Mouse (Mus musculus): ENCODE measurements around the gene Chtop. TPM values are rescaled to one million over a fixed set of nuclear protein-coding genes. Genes with fewer than 3 reads are reported as not detected.

Gene Chtop
- polyA plus RNA-seq, 1 experiment from 2014 or later: 149 TPM

DNA sequence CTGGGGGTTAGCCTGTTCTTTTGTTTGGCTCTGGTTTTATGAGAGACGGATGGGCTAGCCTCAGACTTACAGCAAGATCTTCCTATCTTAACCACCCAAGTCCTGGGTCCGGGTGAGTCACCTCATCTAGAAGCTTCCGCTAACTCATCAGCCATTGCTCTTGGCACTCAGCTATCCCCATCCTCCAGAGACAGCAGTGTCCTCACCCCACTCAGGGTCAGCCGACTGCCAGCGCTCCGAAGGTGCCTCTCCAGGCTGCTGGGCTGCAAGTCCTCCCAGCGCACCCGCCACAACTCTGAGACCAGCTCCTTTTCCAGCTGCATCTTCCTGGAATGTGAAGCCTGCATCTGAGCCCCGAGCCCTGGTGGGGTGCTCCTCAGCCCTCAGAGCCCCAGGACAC is 49.6 kb downstream of the Chtop start:
- no peak for ATAC-seq (replicated peaks; ENCODE audit: low FRiP score)
- H3K27ac ChIP-seq: no peak overlapping the region
- no peaks in the 10 kb centered on the region for H3K9me3 ChIP-seq (replicated peaks)
- no peaks in the 10 kb centered on the region for H3K36me3 ChIP-seq
- peaks cover 25% of the 10 kb centered on the region for H3K27me3 ChIP-seq
- no peak overlapping the region for H3K4me2 ChIP-seq
- H3K4me1 ChIP-seq: peaks cover 5% of the 10 kb centered on the region; the same call in 1 of the 2 replicates
- 81% methylated on average over 9 of the region's 9 CpGs for WGBS
- H3K4me3 ChIP-seq (replicated peaks): no peak overlapping the region
- no peak overlapping the region for H3K9ac ChIP-seq

DNA sequence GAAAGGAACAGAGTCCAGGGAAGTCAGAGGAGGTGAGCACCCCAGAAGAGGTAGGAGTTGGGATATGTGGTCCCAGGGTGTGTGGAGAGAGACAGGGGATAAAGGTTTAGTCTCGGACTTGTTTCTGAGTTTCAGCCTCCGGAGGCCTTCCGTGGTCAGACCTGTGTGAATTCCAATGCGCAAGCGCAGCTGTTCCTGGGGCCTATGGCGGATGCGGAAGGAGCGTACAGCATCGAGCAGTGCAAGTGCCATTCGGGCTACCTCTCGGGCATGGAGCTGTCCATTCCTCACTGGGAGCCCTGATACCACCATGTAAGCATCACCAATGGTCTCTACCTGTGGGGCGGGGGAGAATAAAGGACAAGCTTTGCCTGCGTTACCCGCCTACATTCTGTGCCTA is 54.4 kb downstream of the Chtop start:
- Histone ChIP-seq H3K4me1 (peaks cover 12% of the 10 kb centered on the region; the same call in 1 of the 2 replicates), H3K27me3 (no peaks in the 10 kb centered on the region), H3K9ac (no peak overlapping the region), H3K4me2 (no peak overlapping the region), H3K9me3 (replicated peaks) (no peaks in the 10 kb centered on the region), H3K36me3 (no peaks in the 10 kb centered on the region), H3K4me3 (replicated peaks) (no peak overlapping the region), H3K27ac (no peak overlapping the region)
- ATAC-seq (replicated peaks; ENCODE audit: low FRiP score): no peak
- 89% methylated on average over 14 of the region's 14 CpGs for WGBS

DNA sequence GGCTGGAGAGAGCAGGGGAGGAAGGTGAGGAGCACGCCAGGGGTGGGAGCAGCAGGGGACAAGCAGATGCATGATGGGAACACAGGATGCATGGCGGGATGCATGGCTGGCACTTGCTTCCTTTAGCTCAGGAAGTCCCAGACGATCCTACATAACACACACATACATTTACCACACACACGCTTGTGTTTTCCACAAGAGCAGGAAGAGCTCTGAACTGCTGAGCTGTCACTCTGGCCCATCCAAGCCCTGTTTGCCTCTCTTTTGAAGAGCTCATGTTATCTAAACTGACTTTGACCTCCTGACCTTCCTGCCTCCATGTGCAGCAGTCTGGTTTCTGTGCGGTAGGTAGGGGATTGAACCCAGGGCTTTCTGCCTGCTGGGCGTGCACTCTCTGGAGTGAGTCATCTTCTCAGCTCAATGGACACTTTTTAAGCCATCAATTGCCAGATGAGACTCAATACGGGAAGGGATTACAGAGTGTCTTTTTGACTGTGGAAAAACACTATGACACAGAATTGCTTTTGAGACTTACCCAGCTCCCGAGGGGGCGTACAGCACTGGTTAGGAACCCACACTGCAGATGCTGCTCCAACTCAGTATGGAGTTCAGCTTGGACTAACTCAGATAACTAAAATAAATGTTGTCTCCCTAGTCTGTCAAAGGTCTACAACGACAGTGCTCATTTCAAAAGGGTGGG is 57.8 kb downstream of the Chtop start:
- Histone ChIP-seq H3K27me3 (no peaks in the 10 kb centered on the region), H3K36me3 (no peaks in the 10 kb centered on the region), H3K9me3 (replicated peaks) (no peaks in the 10 kb centered on the region), H3K27ac (peak overlapping the region; percentile 57), H3K4me2 (0 out of 2 replicates have a peak overlapping the region, but pooled peaks have one; percentile 9), H3K9ac (no peak overlapping the region), H3K4me3 (replicated peaks) (no peak overlapping the region), H3K4me1 (peaks cover 29% of the 10 kb centered on the region)
- WGBS: 67% methylated on average over 10 of the region's 10 CpGs
- no peak for ATAC-seq (replicated peaks; ENCODE audit: low FRiP score)

- no peak for ATAC-seq (replicated peaks; ENCODE audit: low FRiP score)
- Histone ChIP-seq H3K9ac (no peak overlapping the region), H3K27me3 (no peaks in the 10 kb centered on the region), H3K27ac (peak overlapping the region; percentile 57; the same call in 1 of the 2 replicates), H3K9me3 (replicated peaks) (no peaks in the 10 kb centered on the region), H3K4me2 (peak overlapping the region; percentile 9; the same call in 1 of the 2 replicates), H3K36me3 (no peaks in the 10 kb centered on the region), H3K4me1 (peaks cover 34% of the 10 kb centered on the region), H3K4me3 (replicated peaks) (no peak overlapping the region)
- WGBS: 28% methylated on average over 12 of the region's 12 CpGs
Measured at GRCm38 (mm10) chr3:90450874-90451273, 58.4 kb downstream of the Chtop start.

Other genes with a start within 250 kb of the Chtop start
- 3.9 and 4.1 TPM in 2 replicates for gene Dennd4b, start 244.3 kb downstream of the Chtop start, polyA plus RNA-seq (2015; fragmentation: Nextera tagmentation; extraction: Ambion mirVana)
- 12.8 and 16.2 TPM in 2 replicates for gene Gatad2b, start 216.3 kb downstream of the Chtop start, polyA plus RNA-seq (2015; fragmentation: Nextera tagmentation; extraction: Ambion mirVana)
- 15.4 and 17.3 TPM in 2 replicates for gene Slc27a3, start 119.6 kb downstream of the Chtop start, polyA plus RNA-seq (2015; fragmentation: Nextera tagmentation; extraction: Ambion mirVana)
- 32.9 and 38.1 TPM in 2 replicates for gene Ints3, start 75.9 kb downstream of the Chtop start, polyA plus RNA-seq (2015; fragmentation: Nextera tagmentation; extraction: Ambion mirVana)
- gene Npr1, start 43.6 kb downstream of the Chtop start, polyA plus RNA-seq (2015; fragmentation: Nextera tagmentation; extraction: Ambion mirVana): 13.6 and 16.2 TPM in 2 replicates
- gene Ilf2, start 33.4 kb downstream of the Chtop start, polyA plus RNA-seq (2015; fragmentation: Nextera tagmentation; extraction: Ambion mirVana): 236 and 238 TPM in 2 replicates
- gene Snapin, start 18.5 kb downstream of the Chtop start, polyA plus RNA-seq (2015; fragmentation: Nextera tagmentation; extraction: Ambion mirVana): 69.9 and 70.6 TPM in 2 replicates
- gene S100a1, start 4.9 kb upstream of the Chtop start, polyA plus RNA-seq (2015; fragmentation: Nextera tagmentation; extraction: Ambion mirVana): 79.4 and 87.1 TPM in 2 replicates
- 39.8 and 40.5 TPM in 2 replicates for gene S100a13, start 4.9 kb upstream of the Chtop start, polyA plus RNA-seq (2015; fragmentation: Nextera tagmentation; extraction: Ambion mirVana)
- 3.8 and 6.6 TPM in 2 replicates for gene S100a14, start 17.4 kb upstream of the Chtop start, polyA plus RNA-seq (2015; fragmentation: Nextera tagmentation; extraction: Ambion mirVana)
- gene S100a16, start 27.8 kb upstream of the Chtop start, polyA plus RNA-seq (2015; fragmentation: Nextera tagmentation; extraction: Ambion mirVana): 190 and 192 TPM in 2 replicates
- gene S100a3, start 51.1 kb upstream of the Chtop start, polyA plus RNA-seq (2015; fragmentation: Nextera tagmentation; extraction: Ambion mirVana): not detected in 2 replicates
- gene S100a2, start 80.7 kb upstream of the Chtop start, polyA plus RNA-seq (2015; fragmentation: Nextera tagmentation; extraction: Ambion mirVana): not detected in 2 replicates
- not detected in 2 replicates for gene Gm42674, start 92.4 kb upstream of the Chtop start, polyA plus RNA-seq (2015; fragmentation: Nextera tagmentation; extraction: Ambion mirVana)
- gene S100a4, start 94.3 kb upstream of the Chtop start, polyA plus RNA-seq (2015; fragmentation: Nextera tagmentation; extraction: Ambion mirVana): 4.2 and 6.4 TPM in 2 replicates
- gene S100a5, start 99.0 kb upstream of the Chtop start, polyA plus RNA-seq (2015; fragmentation: Nextera tagmentation; extraction: Ambion mirVana): 0.46 TPM in 1 of 2 replicates, not detected in the other
- 168 and 169 TPM in 2 replicates for gene S100a6, start 103.4 kb upstream of the Chtop start, polyA plus RNA-seq (2015; fragmentation: Nextera tagmentation; extraction: Ambion mirVana)
- gene S100a7a, start 144.5 kb upstream of the Chtop start, polyA plus RNA-seq (2015; fragmentation: Nextera tagmentation; extraction: Ambion mirVana): 0.16 and 0.17 TPM in 2 replicates
- gene S100a8, start 159.5 kb upstream of the Chtop start, polyA plus RNA-seq (2015; fragmentation: Nextera tagmentation; extraction: Ambion mirVana): 34.3 and 50.5 TPM in 2 replicates
- 19.3 and 31.5 TPM in 2 replicates for gene S100a9, start 186.2 kb upstream of the Chtop start, polyA plus RNA-seq (2015; fragmentation: Nextera tagmentation; extraction: Ambion mirVana)
- not detected in 2 replicates for gene Pglyrp4, start 217.4 kb upstream of the Chtop start, polyA plus RNA-seq (2015; fragmentation: Nextera tagmentation; extraction: Ambion mirVana)